Mouse (Mus musculus) brain, embryonic 18.5 days (tissue): Measurements from ENCODE around the gene Dync1h1.
"Not testable (repeated sequence)": the region's sequence is repeated elsewhere in the genome, so short reads cannot be mapped to it uniquely, and the experiment has no call there.

Experiments
- DNase-seq: peaks from one replicate; pipeline ENCODE4 v3.0.0-alpha.2; 2012; ENCODE audit warnings: low read depth, low spot score

The Dync1h1 gene

DNA sequence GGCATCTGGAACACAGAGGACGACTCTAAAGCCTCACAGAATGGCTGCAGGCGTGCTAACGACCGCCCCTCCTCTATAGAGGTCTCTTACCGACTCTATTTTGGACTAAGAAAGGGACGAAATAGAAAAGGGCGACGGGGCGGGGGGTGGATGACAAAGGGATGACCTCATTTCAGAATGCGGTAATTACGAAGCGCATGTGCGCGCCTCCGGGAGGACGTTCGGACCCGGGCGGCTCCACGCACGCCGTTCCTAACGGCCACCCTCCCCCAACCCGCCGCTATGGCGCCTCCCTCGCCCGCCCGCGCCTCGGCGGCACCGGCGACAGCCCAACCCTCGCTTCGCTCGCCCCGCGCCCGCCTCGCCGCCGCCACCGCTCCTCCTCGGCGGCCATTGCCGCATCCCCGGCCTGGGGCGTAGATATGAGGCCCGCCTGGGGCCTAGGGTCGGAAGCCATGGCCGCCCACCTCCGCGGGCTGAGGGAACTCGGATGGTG lies 94.5 kb downstream of the Dync1h1 start:
- peak; percentile 18 for DNase-seq

GRCm38 (mm10) chr12:110696173-110696974 lies 95.1 kb downstream of the Dync1h1 start:
- DNase-seq, result peak; percentile 94

- DNase-seq, result no peak
Observed at GRCm38 (mm10) chr12:110696975-110697400, 95.7 kb downstream of the Dync1h1 start.

- DNase-seq, result no peak
Observed at GRCm38 (mm10) chr12:110697457-110697856, 96.2 kb downstream of the Dync1h1 start.

DNA sequence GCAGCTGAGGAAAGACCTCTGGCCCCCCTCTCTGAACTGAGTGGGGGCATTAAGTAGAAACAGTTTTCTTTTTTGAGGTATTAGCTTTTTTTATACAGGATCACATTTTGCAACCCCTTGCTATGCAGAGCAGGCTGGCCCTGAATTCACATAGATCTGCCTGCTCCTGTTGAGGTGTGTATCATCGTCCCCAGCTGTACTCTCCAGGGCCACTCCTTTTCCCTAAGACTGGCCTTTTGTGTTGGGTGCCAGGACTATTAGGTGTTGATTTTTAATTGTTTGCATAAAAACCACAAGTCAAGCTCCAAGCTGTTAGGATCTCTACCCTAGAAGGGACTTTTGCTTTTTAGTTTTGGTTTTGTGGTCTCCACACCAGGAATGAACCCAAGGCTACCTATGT lies 96.8 kb downstream of the Dync1h1 start:
- DNase-seq, result no peak

GRCm38 (mm10) chr12:110698523-110699170 lies 97.4 kb downstream of the Dync1h1 start:
- no peak for DNase-seq

DNA sequence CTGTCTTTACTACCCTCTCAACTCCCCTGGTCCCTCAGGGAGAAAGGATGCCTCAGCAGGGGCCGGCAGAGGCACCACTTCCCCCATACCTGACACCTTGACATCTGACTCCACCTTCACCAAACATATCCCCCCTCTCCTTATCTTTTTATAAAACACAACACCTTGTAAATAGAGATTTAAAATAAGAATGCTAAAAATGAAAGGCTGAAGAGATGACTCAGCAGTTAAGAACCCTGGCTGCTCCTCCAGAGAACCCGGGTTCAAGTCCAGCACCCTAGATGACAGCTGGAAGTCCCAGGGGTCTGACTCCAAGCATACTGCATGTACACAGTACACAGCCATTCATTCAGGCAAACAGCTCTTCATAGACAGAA lies 97.9 kb downstream of the Dync1h1 start:
- no peak for DNase-seq

DNA sequence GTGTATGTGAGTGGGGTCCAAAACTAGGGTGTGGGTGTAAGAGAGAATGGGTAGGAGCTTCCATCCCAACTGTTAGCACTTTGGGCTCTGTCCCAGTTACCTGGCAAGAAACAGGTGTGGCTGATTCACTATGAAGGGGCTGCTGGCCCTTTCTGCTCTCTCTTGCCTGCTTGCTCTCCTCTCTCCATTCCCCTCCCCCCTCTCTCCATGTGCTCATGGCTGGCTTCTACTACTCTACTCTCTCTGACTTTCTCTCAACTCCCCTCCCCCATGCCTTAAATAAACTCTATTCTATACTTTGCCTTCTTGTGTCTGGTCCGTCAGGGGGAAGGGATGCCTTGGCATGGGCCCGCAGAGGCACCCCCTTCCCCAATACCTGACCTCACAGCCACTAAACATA lies 99.5 kb downstream of the Dync1h1 start:
- no peak for DNase-seq

- not testable (repeated sequence) for DNase-seq
Observed at GRCm38 (mm10) chr12:110701363-110701762, 100.1 kb downstream of the Dync1h1 start.

GRCm38 (mm10) chr12:110702556-110702955 lies 101.3 kb downstream of the Dync1h1 start, which contains the start of gene Hsp90aa1:
Gene Hsp90aa1 (minus strand): TSS chr12:110702728.
- no peak for DNase-seq

- DNase-seq, result peak; percentile 46
Observed at GRCm38 (mm10) chr12:110703008-110703471, 101.8 kb downstream of the Dync1h1 start.

GRCm38 (mm10) chr12:110703682-110704081 lies 102.4 kb downstream of the Dync1h1 start:
- no peak for DNase-seq

GRCm38 (mm10) chr12:110705419-110705818 lies 104.2 kb downstream of the Dync1h1 start:
- DNase-seq, result not testable (repeated sequence)

DNA sequence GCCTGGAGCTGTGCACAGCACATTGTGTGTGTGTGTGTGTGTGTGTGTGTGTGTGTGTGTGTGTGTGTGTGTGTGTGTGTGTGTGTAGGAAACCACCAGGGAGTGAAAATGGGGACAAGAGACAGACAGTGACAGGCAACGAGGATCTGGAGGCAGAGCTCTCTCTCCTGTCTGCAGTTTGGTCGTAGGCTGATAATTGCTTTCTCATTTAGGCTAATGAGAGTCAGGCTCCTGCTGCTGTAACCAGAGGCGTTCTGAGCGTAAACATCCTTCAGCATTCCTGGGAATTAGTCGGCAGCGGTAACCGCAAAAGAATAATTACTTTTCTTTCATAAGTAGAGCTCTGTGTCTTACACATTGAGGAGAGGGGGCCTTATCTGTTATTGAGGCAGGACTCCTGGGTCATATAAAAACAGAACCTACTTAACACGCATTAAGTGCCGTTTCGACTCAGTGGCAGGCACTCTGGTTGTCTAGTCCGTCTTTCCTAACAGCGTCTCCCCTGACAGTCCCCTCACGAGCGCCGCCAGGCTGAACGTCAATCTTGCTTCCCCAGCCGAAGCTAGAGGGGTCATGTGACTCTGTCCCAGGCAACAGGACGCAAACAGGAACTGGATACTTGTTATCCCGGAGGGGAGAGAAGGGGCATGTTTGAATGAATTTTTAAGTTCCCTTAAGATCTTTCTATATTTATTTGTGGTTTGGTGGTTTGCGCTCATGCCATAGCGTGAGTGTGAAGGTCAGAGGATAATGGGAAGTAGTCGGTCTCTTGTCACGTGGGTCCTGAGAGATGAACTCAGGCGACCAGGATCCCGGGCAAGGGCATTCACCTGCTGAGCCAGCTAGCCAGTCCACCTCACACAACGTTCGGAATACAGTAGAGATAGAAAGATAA lies 105.3 kb downstream of the Dync1h1 start:
- DNase-seq, result no peak

- DNase-seq, result no peak
Observed at GRCm38 (mm10) chr12:110707451-110707850, 106.2 kb downstream of the Dync1h1 start.

GRCm38 (mm10) chr12:110711270-110711669 lies 110.0 kb downstream of the Dync1h1 start:
- DNase-seq, result no peak

DNA sequence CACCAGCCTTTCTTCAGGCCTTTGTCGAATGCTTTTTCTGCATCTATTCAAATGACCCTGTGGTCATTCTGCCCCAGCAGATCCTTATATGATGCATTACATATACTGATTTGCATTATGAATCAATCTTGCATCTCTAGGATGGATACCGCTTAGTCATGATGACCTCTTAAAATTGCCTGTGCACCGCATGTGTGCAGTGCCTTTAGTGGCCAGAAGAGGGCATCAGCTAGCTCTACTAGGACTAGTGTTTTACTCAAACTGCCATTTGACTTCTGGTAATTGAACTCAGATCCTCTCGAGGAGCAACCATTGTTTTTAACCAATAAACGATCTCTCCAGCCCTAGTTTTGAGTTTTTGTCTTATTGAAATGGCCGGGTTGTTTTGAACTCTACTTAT lies 112.5 kb downstream of the Dync1h1 start:
- DNase-seq, result no peak

- no peak for DNase-seq
Observed at GRCm38 (mm10) chr12:110714215-110714614, 113.0 kb downstream of the Dync1h1 start.

DNA sequence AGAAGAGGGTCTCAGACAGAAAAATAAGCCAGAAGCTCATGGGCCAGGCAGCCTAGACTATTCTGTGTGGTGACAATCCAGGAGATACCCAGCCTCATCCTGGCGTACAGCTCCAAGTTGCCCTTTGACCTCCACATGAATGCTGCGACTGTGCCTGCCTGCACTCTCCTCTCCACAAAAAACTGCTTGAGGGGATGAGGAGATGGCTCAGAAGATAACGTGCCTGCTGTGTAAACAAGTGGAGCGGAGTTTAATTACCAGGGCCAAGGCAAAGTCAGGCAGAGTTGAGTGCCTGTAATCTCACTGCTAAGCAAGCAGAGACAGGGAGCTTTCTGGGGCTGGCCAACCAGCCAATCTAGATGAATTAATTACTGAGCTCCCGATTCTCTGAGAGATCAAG lies 114.8 kb downstream of the Dync1h1 start:
- no peak for DNase-seq
